Mouse (Mus musculus) cerebellum, postnatal 10 days (tissue): ENCODE results near the gene Spaca7.
"Not testable (repeated sequence)": the region's sequence is repeated elsewhere in the genome, so short reads cannot be mapped to it uniquely, and the experiment has no call there.

Experiments used
- DNase-seq, 2 experiments: peaks; one replicate each; pipeline ENCODE4 v3.0.0; 2021; ENCODE audit warnings: mixed read lengths in 2 of 2

Gene Spaca7

DNA sequence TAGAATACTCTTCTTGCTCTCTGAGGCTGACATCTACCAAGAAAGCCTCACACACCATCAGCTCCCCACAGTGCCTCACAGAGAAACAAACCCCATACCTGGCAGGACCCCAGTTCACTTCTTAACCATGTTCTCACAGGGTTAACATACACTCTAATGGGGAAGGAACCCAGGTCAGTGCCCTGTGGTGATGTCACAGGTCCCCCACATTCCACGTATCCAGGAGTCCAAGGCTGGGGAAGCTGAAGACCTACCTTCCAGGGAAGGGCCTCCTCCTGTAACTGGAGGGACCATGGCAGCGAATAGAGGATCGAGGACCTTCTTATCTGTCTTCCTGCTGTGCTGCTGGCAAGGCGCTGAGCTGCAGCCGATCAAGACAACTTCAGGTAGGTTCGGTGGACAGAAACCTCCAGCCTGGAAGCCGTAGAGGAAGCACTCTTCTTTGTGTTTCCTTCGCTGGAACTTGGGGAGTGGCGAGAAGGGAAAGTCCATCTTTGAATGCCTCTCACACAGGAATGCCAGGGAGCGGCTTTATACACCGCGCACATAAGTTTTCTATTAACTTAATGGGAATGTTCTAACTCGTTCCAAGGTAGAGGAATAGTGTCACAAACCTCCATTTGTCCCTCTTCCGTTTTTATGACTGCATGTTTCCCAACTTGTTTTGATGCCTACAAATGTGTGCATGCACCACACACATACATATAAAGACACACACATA is at the start of gene Spaca7:
Gene Spaca7, plus strand, starts transcription at position 216 of the 721 bp plus-strand sequence.
- no peak for DNase-seq

DNA sequence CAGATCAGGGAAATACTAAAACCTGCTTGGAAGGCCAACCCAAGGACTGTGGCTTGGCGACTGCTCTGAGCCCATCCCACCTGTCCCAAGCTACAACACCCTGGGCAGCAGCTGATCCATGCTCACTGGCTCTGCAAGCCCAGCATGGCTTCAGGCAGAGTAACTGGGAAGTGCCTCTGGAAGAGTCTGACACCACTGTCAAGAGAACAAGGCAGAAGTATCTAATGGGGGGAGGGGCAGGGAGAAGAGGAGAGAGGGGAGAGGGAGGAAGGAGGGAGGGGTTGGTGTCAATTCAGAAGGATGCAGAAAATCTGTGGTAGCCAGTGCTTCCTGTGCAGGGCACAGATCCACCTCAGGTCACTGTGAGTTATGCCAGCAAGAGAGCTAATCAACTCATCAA is 48.5 kb upstream of the Spaca7 start:
- DNase-seq, result no peak

DNA sequence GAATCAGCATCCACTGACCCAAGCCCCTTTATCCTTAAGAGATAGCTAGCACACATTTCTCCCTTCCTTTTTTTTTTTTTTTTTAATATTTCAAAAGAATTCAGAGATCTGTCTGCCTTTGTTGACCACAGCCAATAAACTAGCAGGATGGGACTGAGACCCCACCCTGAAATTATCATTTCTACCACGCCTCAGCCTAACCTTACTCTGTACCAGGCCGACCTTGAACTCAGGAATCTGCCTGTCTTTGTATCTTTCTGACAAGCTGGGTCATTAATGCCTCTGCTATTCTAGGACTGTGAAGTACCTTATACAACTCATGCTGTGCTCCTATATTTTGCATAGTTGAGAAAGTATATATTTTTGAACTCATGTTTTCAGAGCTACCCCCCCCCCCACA is 44.2 kb upstream of the Spaca7 start:
- DNase-seq, result no peak

DNA sequence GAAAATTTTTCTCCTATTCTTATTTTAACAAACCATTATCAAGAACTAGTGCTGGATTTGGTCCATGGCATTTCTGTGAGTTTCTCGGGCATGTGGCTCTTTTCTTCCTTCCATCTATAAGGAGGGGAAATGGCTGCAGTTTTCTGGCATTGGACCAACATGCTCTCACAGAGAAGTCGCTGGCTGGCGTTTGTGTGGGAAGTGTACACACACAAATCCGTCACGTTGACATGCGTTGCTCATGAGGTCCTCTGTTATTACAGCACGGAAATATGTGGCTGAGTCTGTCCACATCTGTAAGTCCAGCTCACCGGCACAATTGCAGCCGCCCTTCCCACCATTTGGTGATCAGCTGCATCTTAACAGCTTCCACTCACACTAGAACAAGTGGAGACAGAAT is 37.2 kb upstream of the Spaca7 start:
- DNase-seq, result peak; percentile 45 to 57

DNA sequence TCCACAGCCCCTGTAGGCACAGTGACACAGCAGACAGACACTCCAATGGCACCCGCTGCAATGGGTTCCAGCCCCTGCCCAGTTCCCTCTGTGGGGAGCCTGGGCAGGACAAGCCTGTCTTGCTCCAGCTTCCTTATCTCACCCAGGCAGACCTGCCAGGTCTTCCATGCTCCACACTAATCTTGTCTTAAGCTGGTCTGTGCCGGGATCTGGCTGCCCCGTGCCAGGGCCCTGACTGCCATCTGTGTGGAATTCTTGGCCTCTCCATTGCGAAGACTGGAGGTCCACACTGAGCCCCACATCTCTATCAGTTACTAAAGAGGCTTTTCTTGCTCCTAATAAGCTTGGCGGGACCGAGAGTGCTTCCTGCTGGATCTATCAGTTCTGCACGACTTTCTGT is 36.5 kb upstream of the Spaca7 start:
- DNase-seq, result peak; percentile 50 to 64

DNA sequence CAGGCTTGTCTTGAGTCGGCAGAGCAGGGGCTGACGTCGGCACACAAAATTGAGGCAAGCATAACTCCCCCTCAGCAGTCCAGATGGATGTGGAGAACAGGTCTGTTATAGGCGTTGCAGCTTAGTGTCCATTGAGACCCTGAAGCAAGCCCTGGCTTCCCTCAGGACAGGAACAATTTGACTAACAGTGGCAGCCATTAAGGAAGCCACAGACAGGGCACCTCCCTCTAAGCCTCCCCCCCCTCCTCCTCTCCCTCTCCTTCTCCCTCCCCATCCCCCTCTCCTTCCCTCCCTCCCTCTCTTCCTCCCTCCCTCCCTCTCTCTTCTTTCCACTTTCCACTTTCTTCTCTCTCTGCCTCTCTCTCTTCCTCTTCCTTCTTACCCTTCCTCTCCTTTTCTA is 27.6 kb upstream of the Spaca7 start:
- DNase-seq, result no peak

DNA sequence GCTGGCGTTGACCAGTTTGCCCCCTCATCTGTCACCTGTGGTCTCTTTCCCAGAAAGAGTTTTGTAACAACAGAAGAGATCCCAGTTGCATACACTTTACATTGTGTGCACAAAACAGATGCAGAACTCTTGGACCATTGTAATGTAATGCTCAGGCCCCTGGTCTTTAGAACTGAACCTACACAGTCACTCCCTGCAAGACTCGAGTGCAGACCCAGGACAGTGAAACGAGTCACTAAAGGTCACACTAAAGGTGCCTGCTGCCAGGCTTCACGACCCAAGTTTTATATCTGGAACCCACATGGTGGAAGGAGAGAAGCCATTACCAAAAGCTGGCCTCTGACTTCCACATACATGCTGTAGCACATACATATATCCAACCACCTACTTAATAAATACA is 27.2 kb upstream of the Spaca7 start:
- no peak for DNase-seq

DNA sequence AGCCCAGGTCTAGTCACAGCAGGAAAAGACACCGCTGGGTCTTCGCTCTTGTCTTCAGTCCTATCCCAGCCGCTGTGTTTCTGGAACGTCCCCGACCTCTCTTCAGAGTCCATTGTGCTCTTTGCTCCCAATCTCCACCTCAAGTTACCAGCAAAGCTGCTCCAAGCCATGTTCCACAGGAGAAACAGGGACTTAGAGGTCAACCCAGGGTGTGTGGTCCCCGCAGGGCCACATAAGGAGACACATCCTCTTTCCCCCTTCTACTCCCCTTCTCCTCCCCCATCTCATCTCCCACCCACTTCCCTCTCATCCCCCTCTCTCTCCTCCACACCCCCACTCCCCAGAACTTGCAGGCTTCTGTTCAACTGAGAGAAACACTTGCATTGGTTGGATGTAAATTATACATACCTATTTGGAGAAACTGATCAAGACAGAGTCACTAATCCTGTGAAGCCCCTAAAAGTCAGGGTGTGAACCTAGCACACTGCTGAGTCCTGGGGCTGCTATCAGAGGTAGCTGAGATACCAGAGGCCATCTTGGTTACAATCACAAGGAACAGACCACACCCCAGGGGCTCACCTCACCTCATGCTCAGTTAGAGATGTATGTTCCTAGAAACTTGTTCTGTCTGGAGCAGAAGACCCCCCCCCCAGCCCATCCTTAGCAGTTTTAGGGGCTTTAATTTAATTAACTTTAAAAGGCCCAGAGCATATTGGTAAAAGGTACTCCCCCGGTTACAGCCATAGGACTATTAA is 25.2 kb upstream of the Spaca7 start:
- no peak for DNase-seq

DNA sequence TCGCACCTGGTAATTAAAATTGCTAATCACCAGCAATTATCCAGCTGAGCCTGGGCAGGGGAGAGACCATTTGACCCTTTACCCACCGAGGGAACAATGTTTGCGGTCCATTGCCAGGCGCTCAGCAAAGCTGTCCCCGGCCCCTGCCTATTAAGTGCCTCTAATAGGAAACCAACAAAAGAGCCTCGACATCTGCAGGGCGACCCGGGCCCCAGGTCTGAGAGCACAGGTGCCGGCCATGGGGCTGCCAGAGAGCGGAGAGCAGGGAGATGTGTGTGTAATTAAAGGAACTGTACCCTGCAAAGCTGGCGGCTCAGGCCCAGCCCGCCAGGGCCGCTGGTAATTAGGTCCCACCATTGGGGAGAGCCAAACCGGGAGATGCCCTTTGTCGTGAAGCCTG is 24.6 kb upstream of the Spaca7 start:
- peak in 1 of 2 experiments; percentile 11 for DNase-seq

DNA sequence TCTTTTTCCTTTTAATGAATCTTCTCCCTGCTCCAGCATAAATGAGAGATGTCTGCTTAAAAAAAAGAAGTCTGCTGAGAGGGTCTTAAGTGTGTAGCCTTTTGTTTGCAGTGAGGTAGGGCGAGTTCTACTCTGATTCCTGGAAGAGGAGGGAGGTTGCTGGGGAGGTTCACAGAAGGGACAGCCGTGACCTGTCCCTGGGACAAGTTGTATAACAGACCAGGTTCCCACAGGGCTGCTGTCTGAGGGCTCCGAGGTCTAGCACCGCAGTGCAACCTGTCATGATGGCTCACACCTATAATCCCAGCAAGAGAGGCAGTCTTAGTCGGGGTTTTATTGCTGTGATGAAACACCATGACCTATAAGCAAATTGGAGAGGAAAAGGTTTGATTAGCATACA is 24.1 kb upstream of the Spaca7 start:
- DNase-seq, result no peak

DNA sequence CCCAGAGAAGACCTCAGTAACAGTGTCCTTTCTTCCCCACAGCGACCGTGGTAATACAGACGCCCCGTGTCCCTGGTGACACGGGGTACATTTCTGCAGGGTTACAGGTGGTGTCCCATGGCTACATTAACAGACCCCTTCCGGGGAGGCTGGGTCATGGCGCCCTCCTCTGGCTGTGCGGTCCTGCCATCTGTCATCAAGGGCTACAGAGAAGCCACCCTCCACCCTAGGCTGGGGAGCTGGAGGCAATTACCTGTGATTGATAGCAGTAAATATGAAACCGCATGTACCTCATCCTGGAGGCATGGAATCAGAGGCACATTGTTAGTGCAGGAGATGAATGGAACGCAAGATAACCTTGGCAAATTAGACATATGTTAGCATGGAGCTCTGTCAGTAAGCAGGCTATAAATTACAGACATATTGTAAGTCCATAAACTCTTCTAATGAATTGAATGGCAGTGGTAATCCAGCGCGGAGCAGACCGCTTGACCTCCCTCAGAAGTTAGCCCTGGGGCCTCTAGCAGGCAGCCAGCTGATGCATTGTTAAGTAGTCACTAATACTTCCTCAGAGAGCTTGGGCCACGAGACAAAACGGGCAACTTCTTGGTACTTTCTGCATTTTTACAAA is 17.2 kb upstream of the Spaca7 start:
- DNase-seq, result peak; percentile 25 to 37

DNA sequence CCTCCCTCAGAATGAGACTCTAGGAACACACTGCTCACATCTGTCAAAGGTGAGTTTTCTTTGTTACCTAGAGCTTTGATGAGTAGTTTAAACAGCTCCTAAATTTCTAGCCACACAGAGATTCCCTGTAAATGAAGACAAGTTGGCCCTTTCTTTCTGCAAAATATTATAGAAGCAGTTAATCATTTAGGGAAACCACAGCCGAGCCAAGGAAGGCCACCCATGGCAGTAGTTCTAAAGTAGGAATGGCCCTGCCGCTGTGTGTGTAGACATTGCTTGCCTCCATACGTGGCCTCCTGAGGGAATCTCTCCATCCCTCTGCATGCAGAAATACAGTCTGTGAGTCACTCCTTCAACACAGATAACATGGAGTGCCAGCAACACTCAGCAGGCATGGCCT is 14.0 kb upstream of the Spaca7 start:
- no peak for DNase-seq

DNA sequence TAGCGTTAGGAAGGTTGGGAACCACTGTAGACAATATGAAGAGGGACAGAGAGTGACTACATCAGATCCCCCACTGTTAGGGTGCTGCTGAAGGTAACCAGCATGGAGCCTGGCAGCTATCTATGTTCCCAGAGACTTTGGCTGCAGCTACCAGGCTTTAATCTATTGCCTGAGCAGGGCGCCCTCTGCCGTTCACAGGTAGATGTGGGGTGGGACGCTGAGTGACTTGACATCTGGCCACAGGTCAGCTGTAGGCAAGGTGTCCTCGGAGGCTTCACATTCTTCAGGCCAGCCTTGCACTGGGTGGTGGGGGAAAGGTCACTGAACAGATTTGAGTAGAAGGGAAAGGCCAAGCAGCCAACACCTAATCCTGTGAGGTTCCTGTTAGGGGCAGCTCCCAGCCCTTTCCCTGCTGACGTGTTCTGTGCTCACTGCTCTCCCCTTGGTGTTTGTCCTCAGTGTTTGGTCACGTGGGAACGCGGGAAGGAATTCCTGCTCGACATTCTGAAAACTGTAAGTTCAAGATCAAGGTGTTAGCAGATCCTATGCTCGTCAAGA is 11.3 kb upstream of the Spaca7 start:
- DNase-seq, result peak; percentile 83 to 84

DNA sequence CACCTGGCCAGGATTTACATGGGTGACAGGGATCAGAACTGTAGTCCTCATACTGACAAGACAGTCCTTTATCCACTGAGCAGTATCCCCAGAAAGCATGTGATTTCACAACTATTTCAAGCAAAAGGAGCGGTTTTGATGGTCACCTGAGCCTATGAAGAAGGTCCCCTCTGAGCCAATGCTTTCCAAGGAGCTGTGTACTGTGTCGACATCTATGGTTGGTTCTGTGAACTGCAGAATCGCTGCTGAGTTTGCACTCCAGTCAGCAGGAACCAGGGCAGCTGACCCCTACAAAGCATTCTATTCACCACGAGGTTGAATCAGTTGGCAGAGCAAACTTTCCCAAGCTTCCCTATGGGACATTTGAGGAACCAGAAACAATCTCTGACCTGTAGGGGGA is 8.5 kb upstream of the Spaca7 start:
- DNase-seq, result peak; percentile 74 to 80

DNA sequence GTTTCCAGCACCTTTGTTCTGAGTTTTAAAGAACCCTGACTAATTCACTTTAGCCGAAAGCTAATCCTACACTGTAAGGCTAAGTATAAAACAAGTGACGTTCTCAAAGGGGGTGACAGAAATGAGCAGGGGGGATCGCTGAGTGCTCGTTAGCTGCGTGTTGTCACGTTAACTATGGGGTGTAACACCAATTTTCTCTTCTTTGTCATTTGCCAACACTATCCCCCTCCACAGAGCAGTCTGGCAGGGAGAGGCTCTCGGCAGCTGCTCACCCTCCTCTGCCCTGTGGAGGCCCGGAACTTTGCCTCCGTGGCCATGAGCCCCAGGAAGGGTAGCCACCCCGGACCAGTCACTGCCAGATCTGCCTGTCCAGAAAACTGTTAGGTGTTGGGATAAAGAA is 7.3 kb upstream of the Spaca7 start:
- DNase-seq, result no peak

DNA sequence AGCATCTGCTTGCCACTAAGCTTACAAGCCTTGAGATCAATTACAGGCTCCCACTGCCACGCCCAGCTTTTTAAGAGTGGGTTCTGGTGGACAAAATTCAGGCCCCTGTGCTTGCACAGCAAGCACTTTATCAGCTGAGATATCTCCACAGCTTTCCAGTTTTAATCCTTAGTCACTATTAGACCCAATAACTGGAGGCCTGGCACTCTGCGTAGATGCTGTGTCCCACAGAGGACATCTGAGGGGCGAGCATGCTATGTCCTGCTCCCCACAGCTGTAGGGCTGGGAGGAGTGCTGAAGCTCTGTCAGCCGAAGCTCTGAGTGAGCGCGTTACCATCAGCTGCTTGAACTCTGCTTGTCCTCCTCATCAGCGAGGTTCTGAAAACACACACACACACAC is 6.3 kb upstream of the Spaca7 start:
- no peak for DNase-seq

DNA sequence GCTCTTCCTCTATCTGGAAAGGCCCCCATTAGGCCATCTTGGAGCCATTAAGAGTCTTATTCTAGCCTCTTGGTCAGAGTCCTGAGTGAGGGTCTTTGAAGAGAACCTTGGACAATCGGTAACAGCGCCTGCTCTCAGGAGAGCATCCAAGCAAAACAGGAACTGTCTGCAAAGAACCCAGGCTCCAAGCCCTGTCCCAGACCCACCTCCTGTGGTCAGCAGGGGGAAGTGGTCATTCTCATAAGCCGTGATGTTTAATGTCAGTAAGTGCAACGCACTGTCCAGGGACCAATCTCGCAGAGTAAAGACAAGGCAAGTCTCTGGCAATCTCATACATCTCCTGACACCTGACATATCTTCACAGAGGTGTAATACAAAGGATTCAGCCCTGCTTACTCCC is 3.2 kb downstream of the Spaca7 start:
- no peak for DNase-seq

DNA sequence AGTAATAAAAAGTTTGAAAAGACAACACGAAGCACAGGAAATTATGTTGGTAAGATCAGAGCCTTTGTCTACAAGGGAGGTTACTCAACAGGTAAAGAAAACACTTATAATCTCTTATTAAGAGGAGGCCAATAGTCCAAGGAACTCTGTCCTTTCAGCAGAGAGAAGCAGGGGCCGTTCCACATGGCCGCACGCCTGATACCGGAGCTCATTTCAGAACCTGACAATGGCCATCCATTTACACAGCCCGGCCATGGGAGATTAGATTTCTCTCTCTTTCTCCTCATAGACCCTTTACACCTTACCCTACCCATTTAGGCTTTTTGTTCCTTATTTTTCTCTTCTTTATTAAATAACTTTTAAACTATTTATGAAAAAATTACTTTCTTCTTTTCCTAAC is 3.9 kb downstream of the Spaca7 start:
- no peak for DNase-seq

DNA sequence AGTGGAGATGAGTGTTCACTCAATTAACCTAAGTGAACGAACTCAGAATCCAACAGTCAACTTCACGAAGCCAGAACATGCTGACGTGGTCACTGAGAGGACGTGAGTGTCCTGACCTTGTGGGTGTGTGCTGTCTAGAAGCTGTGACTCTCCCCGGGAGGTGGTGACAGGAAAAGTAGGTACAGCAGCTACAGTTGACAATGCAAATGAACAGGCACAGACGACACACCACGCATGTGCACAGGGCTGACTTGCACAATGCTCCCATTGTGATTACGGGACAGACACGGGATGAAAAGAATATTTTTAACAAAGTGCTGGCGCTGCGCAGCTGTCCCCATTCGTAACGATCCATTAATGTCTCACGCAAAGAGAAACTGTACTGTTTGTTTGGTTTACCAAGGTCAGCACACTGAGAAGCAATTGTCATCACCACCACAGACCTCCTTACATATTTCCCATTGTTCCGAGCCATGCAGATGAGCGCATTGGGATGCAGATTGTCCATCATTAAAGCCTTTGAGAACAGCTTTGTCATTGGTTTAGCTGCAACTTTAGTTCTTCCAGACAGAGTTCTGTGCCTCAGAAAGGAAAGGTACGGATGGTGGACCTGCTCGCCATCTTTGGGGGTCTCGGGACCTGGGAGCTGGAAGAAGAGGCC is 6.6 kb downstream of the Spaca7 start:
- DNase-seq, result not testable (repeated sequence)

DNA sequence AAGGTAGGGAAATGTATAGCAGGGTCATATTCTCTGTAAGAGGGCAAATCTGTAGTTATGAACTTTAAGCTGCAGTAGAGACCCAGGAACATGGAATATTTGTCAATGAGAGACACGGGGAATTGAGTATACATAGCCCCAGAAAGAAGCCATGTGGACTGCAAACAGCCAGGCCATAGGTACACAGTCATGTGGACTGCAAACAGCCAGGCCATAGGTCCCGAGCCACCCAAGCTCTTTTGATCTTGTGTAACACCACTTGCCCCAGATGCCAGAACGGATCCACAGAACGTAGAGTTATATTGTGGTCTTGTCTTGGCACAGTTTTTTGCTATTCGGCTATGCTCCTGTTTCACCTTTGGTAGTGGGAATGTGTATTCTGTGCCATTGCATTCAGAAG is 11.0 kb downstream of the Spaca7 start:
- no peak for DNase-seq

DNA sequence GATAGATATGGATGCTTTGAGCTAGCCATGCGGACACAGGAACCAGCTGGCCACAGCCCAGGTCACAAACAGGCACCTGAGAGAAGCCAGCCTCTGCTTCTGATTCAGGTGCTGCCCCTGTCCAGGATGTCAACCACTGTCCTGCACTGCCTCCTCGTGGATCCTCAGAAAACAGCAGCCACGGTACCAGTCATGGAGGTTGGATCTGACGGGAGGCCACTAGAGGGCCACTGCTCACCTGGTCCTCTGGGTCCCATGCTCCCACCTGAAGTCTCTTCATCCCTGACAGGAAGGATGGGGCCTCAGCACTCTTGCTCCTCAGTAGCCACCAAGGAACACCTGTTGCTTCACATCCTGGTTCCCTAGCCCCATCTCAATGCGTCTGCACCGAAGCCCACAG is 34.4 kb downstream of the Spaca7 start:
- DNase-seq, result peak; percentile 92 to 94

DNA sequence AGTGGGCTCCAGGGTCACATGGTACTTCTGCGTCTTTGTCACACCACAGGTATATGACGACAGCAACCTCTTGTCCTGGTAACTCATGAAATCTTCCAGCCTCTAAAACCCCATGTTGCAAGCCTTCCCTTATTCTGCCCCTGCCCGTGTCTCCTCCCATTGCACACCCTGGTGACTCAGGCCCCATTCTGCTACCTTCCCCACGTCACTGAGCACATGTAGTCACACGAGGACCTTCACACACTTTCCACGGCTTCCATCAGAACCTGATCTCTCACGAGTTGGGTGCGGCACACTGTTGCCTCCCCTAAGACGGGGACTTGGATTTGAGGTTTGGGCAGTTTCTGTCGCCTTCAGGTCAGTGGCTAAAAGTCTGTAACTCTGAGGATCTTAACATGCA is 36.0 kb downstream of the Spaca7 start:
- DNase-seq, result no peak

DNA sequence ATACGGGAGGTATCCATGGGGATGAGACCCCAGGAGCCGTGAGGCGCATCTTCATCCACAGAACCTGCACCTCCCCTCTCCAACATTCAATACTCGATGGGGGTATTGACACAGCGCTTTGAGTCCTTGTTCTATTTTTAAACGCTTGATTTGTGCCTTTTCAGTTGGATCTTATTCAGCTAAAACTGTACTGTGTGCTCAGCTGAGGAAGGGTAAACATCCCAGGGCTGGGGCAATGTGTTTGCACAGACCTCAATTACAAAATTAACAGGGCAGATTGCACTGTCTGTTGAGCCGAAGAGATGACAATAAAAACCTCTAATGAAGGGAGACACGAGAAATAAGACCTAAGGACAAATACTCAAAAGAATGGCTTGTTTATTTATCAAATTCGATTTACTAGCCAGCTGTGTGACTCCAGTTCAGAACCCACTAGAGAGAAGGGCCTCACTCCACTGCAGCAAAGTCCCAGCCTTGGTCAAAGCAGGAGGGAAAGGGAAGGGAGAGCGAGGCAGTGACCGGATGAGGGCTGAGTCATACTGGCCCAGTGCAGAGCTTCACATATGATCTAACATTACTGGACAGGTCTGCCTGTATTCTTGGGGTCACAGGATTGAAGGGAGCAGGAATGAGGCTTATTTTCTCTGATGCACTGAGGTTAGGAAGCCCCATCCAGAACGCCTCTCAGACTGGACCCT is 37.1 kb downstream of the Spaca7 start:
- DNase-seq, result no peak
